Mouse (Mus musculus): ENCODE measurements around the gene Zfp1.

DNA sequence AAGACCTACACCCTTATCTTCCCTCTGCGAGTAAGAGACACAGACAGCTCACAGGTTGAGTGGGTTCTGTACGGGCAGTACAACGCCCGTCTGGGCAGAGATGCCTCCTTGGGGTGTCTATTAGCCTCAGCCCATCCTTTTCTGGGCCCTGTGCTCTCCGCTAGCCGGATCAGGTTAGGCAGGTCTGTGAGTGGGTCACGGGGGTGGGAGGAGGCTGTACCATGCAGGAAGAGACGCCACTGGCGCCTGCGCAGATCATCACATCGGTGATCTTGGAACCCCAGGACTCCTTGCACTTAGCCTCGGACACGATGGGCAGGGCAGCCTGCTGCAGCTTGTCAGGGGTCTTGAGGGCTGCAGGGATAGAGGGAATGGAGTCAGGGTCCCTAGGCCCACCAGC, 43.7 kb downstream of the Zfp1 start:
- TF ChIP-seq CTCF (IDR thresholded peaks at IDR 0.05; ENCODE audit: low read depth, low read length) (no peak), POLR2AphosphoS5 (IDR thresholded peaks at IDR 0.05; ENCODE audit: insufficient replicate concordance, low read depth, low read length) (no peak), GATA1 (IDR thresholded peaks at IDR 0.05; ENCODE audit: borderline replicate concordance, low read length) (no peak)
